Mouse (Mus musculus) layer of hippocampus, postnatal 25 days (tissue): ENCODE results near the gene Nefh. TPM values are rescaled to one million over a fixed set of nuclear protein-coding genes. Genes with fewer than 3 reads are reported as not detected.

ENCODE experiments used
- DNase-seq, 2 experiments: peaks; one replicate each; pipeline ENCODE4 v3.0.0; 2022; ENCODE audit warnings: mixed read lengths in 2 of 2, low spot score in 1 of 2; ENCODE audit errors: extremely low spot score in 1 of 2
- total RNA-seq, 2 experiments: library from RNA; stranded (reverse); gene quantifications; 2 replicates each; pipeline ENCODE4 v1.2.3; 2021

The Nefh gene
- total RNA-seq: 10 to 100 TPM; 37.9 to 39.0 TPM

- peak in 1 of 2 experiments; percentile 29 for DNase-seq
Observed at GRCm38 (mm10) chr11:4947813-4948174, at the start of gene Nefh. Gene Nefh (minus strand): TSS chr11:4948064.

- DNase-seq: no peak
Observed at GRCm38 (mm10) chr11:4996621-4997199, 48.8 kb upstream of the Nefh start.

- DNase-seq: no peak
Observed at GRCm38 (mm10) chr11:4995676-4996075, 47.8 kb upstream of the Nefh start.

- no peak for DNase-seq
Observed at GRCm38 (mm10) chr11:4992471-4992870, 44.6 kb upstream of the Nefh start.

GRCm38 (mm10) chr11:4989187-4989586, 41.3 kb upstream of the Nefh start:
- no peak for DNase-seq

GRCm38 (mm10) chr11:4987487-4987852, 39.6 kb upstream of the Nefh start:
- DNase-seq: no peak

GRCm38 (mm10) chr11:4986695-4987486, 39.0 kb upstream of the Nefh start, which contains the start of gene Ap1b1:
Gene Ap1b1 (plus strand): TSS chr11:4986824.
- DNase-seq: peak; percentile 70 to 74

- no peak for DNase-seq
Observed at GRCm38 (mm10) chr11:4984799-4985198, 36.9 kb upstream of the Nefh start.

- DNase-seq: no peak
Observed at GRCm38 (mm10) chr11:4984249-4984648, 36.4 kb upstream of the Nefh start.

- DNase-seq: no peak
Observed at GRCm38 (mm10) chr11:4983538-4983937, 35.7 kb upstream of the Nefh start.

- no peak for DNase-seq
Observed at GRCm38 (mm10) chr11:4983010-4983409, 35.1 kb upstream of the Nefh start.

- DNase-seq: peak; percentile 37 to 74
Observed at GRCm38 (mm10) chr11:4975623-4976022, 27.8 kb upstream of the Nefh start.

GRCm38 (mm10) chr11:4974376-4975122, 26.7 kb upstream of the Nefh start:
- DNase-seq: no peak

- DNase-seq: no peak
Observed at GRCm38 (mm10) chr11:4973871-4974256, 26.0 kb upstream of the Nefh start.

GRCm38 (mm10) chr11:4972967-4973870, 25.4 kb upstream of the Nefh start:
- peak in 1 of 2 experiments; percentile 52 for DNase-seq

- DNase-seq: no peak
Observed at GRCm38 (mm10) chr11:4968376-4968775, 20.5 kb upstream of the Nefh start.

- no peak for DNase-seq
Observed at GRCm38 (mm10) chr11:4967549-4967948, 19.7 kb upstream of the Nefh start.

GRCm38 (mm10) chr11:4966888-4967287, 19.0 kb upstream of the Nefh start:
- no peak for DNase-seq

- no peak for DNase-seq
Observed at GRCm38 (mm10) chr11:4966325-4966724, 18.5 kb upstream of the Nefh start.

GRCm38 (mm10) chr11:4963099-4963808, 15.4 kb upstream of the Nefh start:
- DNase-seq: no peak
